Mouse (Mus musculus): ENCODE measurements around the gene Tead1. TPM values are rescaled to one million over a fixed set of nuclear protein-coding genes. Genes with fewer than 3 reads are reported as not detected.
A peak's percentile ranks its signal among the peaks of the same experiment; 100 is the strongest.

Gene Tead1
- total and polyA plus RNA-seq, 3 experiments: 39.5 to 195 (median 169) TPM

GRCm38 (mm10) chr7:112741790-112742189 lies 62.7 kb downstream of the Tead1 start:
- TF ChIP-seq CTCF (IDR thresholded peaks at IDR 0.05) (no peak), POLR2A (IDR thresholded peaks at IDR 0.05; ENCODE audit: insufficient read depth, low read depth, low read length) (peak; percentile 59; the same call in 1 of the 2 replicates), EP300 (IDR thresholded peaks at IDR 0.05; ENCODE audit: insufficient read depth, low read depth, low read length) (no peak)
- intact Hi-C loops (cut with DNase I): loop anchor here (2.0 to 5.0 kb wide), 2 partner anchors 17 to 59 kb away; no protein-coding TSS in a partner anchor
- Histone ChIP-seq H3K36me3 (ENCODE audit: control insufficient read depth, insufficient read depth, low read length) (peaks cover 4% of the 10 kb centered on the region), H3K4me3 (peak overlapping the region; percentile 41), H3K27me3 (ENCODE audit: control insufficient read depth, insufficient read depth, low read length) (no peaks in the 10 kb centered on the region), H3K27ac (peak overlapping the region; percentile 80), H3K9ac (ENCODE audit: low read depth, low read length) (peak overlapping the region; percentile 31), H3K4me1 (ENCODE audit: control insufficient read depth, insufficient read depth, low read length) (peaks cover 16% of the 10 kb centered on the region), H3K79me2 (replicated peaks; ENCODE audit: control insufficient read depth, insufficient read depth, low read length) (peaks cover 6% of the 10 kb centered on the region)
- 49% methylated on average over 12 of the region's 12 CpGs for WGBS
- DNase-seq: peak in 1 of 2 experiments; percentile 71

DNA sequence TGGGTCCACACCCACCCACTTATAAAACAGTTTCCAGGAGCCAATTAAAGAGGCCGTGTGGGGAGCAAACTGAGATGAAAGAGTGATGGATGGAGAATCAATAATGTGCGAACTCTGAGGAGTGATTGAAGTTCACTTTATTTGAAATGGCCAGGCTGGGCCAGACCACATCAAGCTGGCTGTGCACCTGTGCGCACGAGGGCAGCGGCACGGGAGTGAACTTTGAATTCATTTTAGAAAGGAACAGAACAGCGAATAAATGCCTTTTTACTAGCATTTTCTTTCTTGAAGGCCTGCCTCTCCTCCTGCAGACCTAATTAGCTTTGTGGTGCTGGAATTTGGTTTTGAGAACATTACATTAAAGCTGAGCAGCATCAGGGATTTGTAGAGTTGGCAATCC lies 63.9 kb downstream of the Tead1 start:
- Histone ChIP-seq H3K4me1 (ENCODE audit: control insufficient read depth, insufficient read depth, low read length) (peaks cover 16% of the 10 kb centered on the region), H3K36me3 (ENCODE audit: control insufficient read depth, insufficient read depth, low read length) (peaks cover 4% of the 10 kb centered on the region), H3K27me3 (ENCODE audit: control insufficient read depth, insufficient read depth, low read length) (no peaks in the 10 kb centered on the region), H3K79me2 (replicated peaks; ENCODE audit: control insufficient read depth, insufficient read depth, low read length) (peaks cover 4% of the 10 kb centered on the region), H3K27ac (peak overlapping the region; percentile 80), H3K4me3 (no peak overlapping the region), H3K9ac (ENCODE audit: low read depth, low read length) (no peak overlapping the region)
- WGBS: 72% methylated on average over 7 of the region's 7 CpGs
- no peak for DNase-seq
- intact Hi-C loops (cut with DNase I): loop anchor here (2.0 to 5.0 kb wide), 2 partner anchors 16 to 61 kb away; no protein-coding TSS in a partner anchor
- no peak for TF ChIP-seq CTCF (IDR thresholded peaks at IDR 0.05)
- TF ChIP-seq EP300 (IDR thresholded peaks at IDR 0.05; ENCODE audit: insufficient read depth, low read depth, low read length): no peak
- TF ChIP-seq POLR2A (IDR thresholded peaks at IDR 0.05; ENCODE audit: insufficient read depth, low read depth, low read length): no peak

GRCm38 (mm10) chr7:112743621-112744395 lies 64.7 kb downstream of the Tead1 start:
- intact Hi-C loops (cut with DNase I): loop anchor here (2.0 to 5.0 kb wide), 2 partner anchors 15 to 62 kb away; no protein-coding TSS in a partner anchor
- no peaks in the 10 kb centered on the region for H3K27me3 ChIP-seq (ENCODE audit: control insufficient read depth, insufficient read depth, low read length)
- peaks cover 4% of the 10 kb centered on the region for H3K79me2 ChIP-seq (replicated peaks; ENCODE audit: control insufficient read depth, insufficient read depth, low read length)
- H3K27ac ChIP-seq: peak overlapping the region; percentile 80
- WGBS: 25% methylated on average over 11 of the region's 11 CpGs
- peak overlapping the region; percentile 40 for H3K9ac ChIP-seq (ENCODE audit: low read depth, low read length)
- H3K4me3 ChIP-seq: no peak overlapping the region; the same call in 1 of the 2 replicates
- peaks cover 16% of the 10 kb centered on the region for H3K4me1 ChIP-seq (ENCODE audit: control insufficient read depth, insufficient read depth, low read length)
- H3K36me3 ChIP-seq (ENCODE audit: control insufficient read depth, insufficient read depth, low read length): peaks cover 4% of the 10 kb centered on the region
- TF ChIP-seq EP300 (IDR thresholded peaks at IDR 0.05; ENCODE audit: insufficient read depth, low read depth, low read length) (0 out of 2 replicates have a peak, but pooled peaks have one; percentile 38), CTCF (IDR thresholded peaks at IDR 0.05) (no peak), POLR2A (IDR thresholded peaks at IDR 0.05; ENCODE audit: insufficient read depth, low read depth, low read length) (peak; percentile 25; the same call in 1 of the 2 replicates)
- peak; percentile 52 to 63 for DNase-seq

DNA sequence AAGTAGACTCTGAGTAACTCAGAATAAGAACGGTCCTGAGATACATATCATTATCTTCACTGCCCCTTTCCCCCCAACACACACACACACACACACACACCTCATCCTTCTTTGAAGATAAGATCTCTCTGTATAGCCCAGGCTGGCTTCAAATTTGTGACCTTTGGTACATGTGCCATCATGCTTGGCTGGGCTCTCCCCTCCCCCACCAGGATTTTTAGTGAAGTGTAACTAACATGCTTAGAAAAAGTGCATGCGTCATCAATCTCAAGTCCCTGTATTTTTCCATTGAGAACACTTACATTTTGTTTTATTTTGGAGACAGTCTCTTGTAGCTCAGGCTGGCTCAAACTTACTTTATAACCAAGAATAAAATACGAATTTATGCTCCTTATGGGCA lies 68.1 kb downstream of the Tead1 start:
- H3K4me3 ChIP-seq: no peak overlapping the region
- no peaks in the 10 kb centered on the region; the same call in none of the 2 replicates for H3K36me3 ChIP-seq (ENCODE audit: control insufficient read depth, insufficient read depth, low read length)
- no peak overlapping the region for H3K27ac ChIP-seq
- intact Hi-C loops (cut with DNase I): no loop called here
- H3K9ac ChIP-seq (ENCODE audit: low read depth, low read length): no peak overlapping the region
- no peak for TF ChIP-seq POLR2A (IDR thresholded peaks at IDR 0.05; ENCODE audit: insufficient read depth, low read depth, low read length)
- TF ChIP-seq CTCF (IDR thresholded peaks at IDR 0.05): no peak
- no peak for TF ChIP-seq EP300 (IDR thresholded peaks at IDR 0.05; ENCODE audit: insufficient read depth, low read depth, low read length)
- no peaks in the 10 kb centered on the region for H3K27me3 ChIP-seq (ENCODE audit: control insufficient read depth, insufficient read depth, low read length)
- H3K4me1 ChIP-seq (ENCODE audit: control insufficient read depth, insufficient read depth, low read length): peaks cover 7% of the 10 kb centered on the region
- no peak for DNase-seq
- WGBS: 89% methylated on average over 3 of the region's 3 CpGs
- peaks cover 2% of the 10 kb centered on the region for H3K79me2 ChIP-seq (replicated peaks; ENCODE audit: control insufficient read depth, insufficient read depth, low read length)

DNA sequence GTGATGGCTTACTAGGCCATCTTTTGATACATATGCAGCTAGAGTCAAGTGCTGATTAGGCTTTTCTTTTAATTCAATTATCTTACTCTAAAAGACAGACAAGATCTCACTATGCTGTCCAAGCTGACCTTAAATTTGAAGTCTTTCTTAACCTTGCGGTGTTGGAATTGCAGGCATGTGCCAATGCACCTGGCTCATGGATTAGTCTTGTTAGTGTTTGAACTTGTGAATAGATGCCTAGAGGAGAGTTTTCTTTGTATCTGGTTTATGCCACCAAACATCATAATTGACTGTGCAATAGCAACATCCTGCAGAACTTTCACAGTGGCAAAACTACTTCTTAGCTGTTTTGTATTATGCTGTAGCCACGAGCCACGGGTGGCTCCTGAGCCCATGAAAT lies 68.7 kb downstream of the Tead1 start:
- H3K9ac ChIP-seq (ENCODE audit: low read depth, low read length): no peak overlapping the region
- no peaks in the 10 kb centered on the region; the same call in none of the 2 replicates for H3K36me3 ChIP-seq (ENCODE audit: control insufficient read depth, insufficient read depth, low read length)
- no peaks in the 10 kb centered on the region for H3K27me3 ChIP-seq (ENCODE audit: control insufficient read depth, insufficient read depth, low read length)
- peaks cover 2% of the 10 kb centered on the region for H3K79me2 ChIP-seq (replicated peaks; ENCODE audit: control insufficient read depth, insufficient read depth, low read length)
- peaks cover 7% of the 10 kb centered on the region for H3K4me1 ChIP-seq (ENCODE audit: control insufficient read depth, insufficient read depth, low read length)
- no peak overlapping the region for H3K27ac ChIP-seq
- no peak for DNase-seq
- no peak overlapping the region for H3K4me3 ChIP-seq
- WGBS: 85% methylated on average over 3 of the region's 3 CpGs
- TF ChIP-seq POLR2A (IDR thresholded peaks at IDR 0.05; ENCODE audit: insufficient read depth, low read depth, low read length) (no peak), CTCF (IDR thresholded peaks at IDR 0.05) (no peak), EP300 (IDR thresholded peaks at IDR 0.05; ENCODE audit: insufficient read depth, low read depth, low read length) (no peak)
- intact Hi-C loops (cut with DNase I): no loop called here

DNA sequence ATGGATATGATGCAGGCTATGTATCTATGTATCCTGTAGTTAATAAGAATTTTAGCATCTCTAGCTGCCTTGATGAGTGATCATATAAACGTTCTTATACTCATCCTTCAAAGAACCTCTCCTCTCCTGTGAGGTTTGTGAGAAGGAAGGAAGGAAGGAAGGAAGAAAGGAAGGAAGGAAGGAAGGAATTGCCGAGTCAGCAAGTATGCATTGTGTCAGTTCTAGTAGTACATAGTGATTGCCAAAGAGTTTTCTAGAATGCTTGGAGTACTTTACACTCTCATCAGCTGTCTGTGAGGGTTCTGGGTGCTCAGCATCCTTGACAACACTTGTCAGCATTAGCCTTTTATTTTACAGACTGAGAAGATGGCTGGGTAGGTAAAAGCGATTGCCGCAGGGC lies 69.2 kb downstream of the Tead1 start:
- no peak for TF ChIP-seq EP300 (IDR thresholded peaks at IDR 0.05; ENCODE audit: insufficient read depth, low read depth, low read length)
- no peak for TF ChIP-seq POLR2A (IDR thresholded peaks at IDR 0.05; ENCODE audit: insufficient read depth, low read depth, low read length)
- no peak for TF ChIP-seq CTCF (IDR thresholded peaks at IDR 0.05)
- H3K36me3 ChIP-seq (ENCODE audit: control insufficient read depth, insufficient read depth, low read length): no peaks in the 10 kb centered on the region; the same call in none of the 2 replicates
- 82% methylated on average over 4 of the region's 4 CpGs for WGBS
- no peak overlapping the region for H3K27ac ChIP-seq
- no peak overlapping the region for H3K9ac ChIP-seq (ENCODE audit: low read depth, low read length)
- no peaks in the 10 kb centered on the region for H3K27me3 ChIP-seq (ENCODE audit: control insufficient read depth, insufficient read depth, low read length)
- intact Hi-C loops (cut with DNase I): no loop called here
- DNase-seq: no peak
- H3K79me2 ChIP-seq (replicated peaks; ENCODE audit: control insufficient read depth, insufficient read depth, low read length): peaks cover 2% of the 10 kb centered on the region
- no peak overlapping the region for H3K4me3 ChIP-seq
- peaks cover 7% of the 10 kb centered on the region for H3K4me1 ChIP-seq (ENCODE audit: control insufficient read depth, insufficient read depth, low read length)

Data from heart, adult 2 months (tissue).